Mouse (Mus musculus): ENCODE data around the gene Atf7. TPM values are rescaled to one million over a fixed set of nuclear protein-coding genes. Genes with fewer than 3 reads are reported as not detected.

Gene Atf7
- 10.1 and 12.6 TPM in 2 replicates for total RNA-seq (2014; rRNA removed)
- 27.8 and 41.1 TPM in 2 replicates for polyA plus RNA-seq (2012; rRNA removed)

GRCm38 (mm10) chr15:102624970-102625686 lies at the start of gene Atf7, which contains the start of gene Gm28047:
Gene Atf7, minus strand, starts transcription at chr15:102625464.
Gene Gm28047, minus strand, starts transcription at chr15:102625067.
- DNase-seq (ENCODE audit: extremely low read depth, low read depth, low spot score) = peak; percentile 95
- peak; percentile 46; the same call in 1 of the 2 replicates for TF ChIP-seq POLR2A (IDR thresholded peaks at IDR 0.05; ENCODE audit: extremely low read depth, insufficient read depth, low read length)
- no peak for TF ChIP-seq CTCF (IDR thresholded peaks at IDR 0.05; ENCODE audit: low read depth, low read length)
- Histone ChIP-seq H3K27ac (replicated peaks; ENCODE audit: insufficient read depth, low read depth, low read length) (peak within 1 kb of the TSS; percentile 93), H3K36me3 (ENCODE audit: control insufficient read depth, insufficient read depth, low read length) (0 out of 2 replicates have a peak, but pooled peaks cover 2% of the 10 kb centered on the region), H3K27me3 (ENCODE audit: control insufficient read depth, insufficient read depth, low read length) (no peaks in the 10 kb centered on the region), H3K79me2 (ENCODE audit: control insufficient read depth, insufficient read depth, low read length) (peaks cover 18% of the 10 kb centered on the region; the same call in 1 of the 2 replicates), H3K4me3 (ENCODE audit: insufficient read depth, low read depth, low read length) (peak within 1 kb of the TSS; percentile 85), H3K4me1 (ENCODE audit: control insufficient read depth, insufficient read depth, low read length) (peaks cover 13% of the 10 kb centered on the region), H3K9ac (ENCODE audit: low read depth, low read length) (peak within 1 kb of the TSS; percentile 91)
- WGBS = under 1% methylated on average over 51 of the region's 51 CpGs

- Histone ChIP-seq H3K4me3 (ENCODE audit: insufficient read depth, low read depth, low read length) (no peak overlapping the region), H3K27ac (replicated peaks; ENCODE audit: insufficient read depth, low read depth, low read length) (peak overlapping the region; percentile 47; the same call in 1 of the 2 replicates), H3K4me1 (ENCODE audit: control insufficient read depth, insufficient read depth, low read length) (peaks cover 3% of the 10 kb centered on the region; the same call in 1 of the 2 replicates), H3K9ac (ENCODE audit: low read depth, low read length) (no peak overlapping the region), H3K36me3 (ENCODE audit: control insufficient read depth, insufficient read depth, low read length) (no peaks in the 10 kb centered on the region), H3K27me3 (ENCODE audit: control insufficient read depth, insufficient read depth, low read length) (no peaks in the 10 kb centered on the region), H3K79me2 (ENCODE audit: control insufficient read depth, insufficient read depth, low read length) (peaks cover 9% of the 10 kb centered on the region; the same call in 1 of the 2 replicates)
- TF ChIP-seq POLR2A (IDR thresholded peaks at IDR 0.05; ENCODE audit: extremely low read depth, insufficient read depth, low read length) (0 out of 2 replicates have a peak, but pooled peaks have one; percentile 22), CTCF (IDR thresholded peaks at IDR 0.05; ENCODE audit: low read depth, low read length) (no peak)
- WGBS = 33% methylated on average over 10 of the region's 10 CpGs
- peak; percentile 62 for DNase-seq (ENCODE audit: extremely low read depth, low read depth, low spot score)
Measured at GRCm38 (mm10) chr15:102673548-102673947, 48.3 kb upstream of the Atf7 start.

- H3K27me3 ChIP-seq (ENCODE audit: control insufficient read depth, insufficient read depth, low read length) = no peaks in the 10 kb centered on the region
- peak within 1 kb of the TSS; percentile 57 for H3K4me3 ChIP-seq (ENCODE audit: insufficient read depth, low read depth, low read length)
- peak within 1 kb of the TSS; percentile 77 for H3K27ac ChIP-seq (replicated peaks; ENCODE audit: insufficient read depth, low read depth, low read length)
- DNase-seq (ENCODE audit: extremely low read depth, low read depth, low spot score) = no peak
- peaks cover under 1% of the 10 kb centered on the region; the same call in 1 of the 2 replicates for H3K36me3 ChIP-seq (ENCODE audit: control insufficient read depth, insufficient read depth, low read length)
- no peak for TF ChIP-seq CTCF (IDR thresholded peaks at IDR 0.05; ENCODE audit: low read depth, low read length)
- TF ChIP-seq POLR2A (IDR thresholded peaks at IDR 0.05; ENCODE audit: extremely low read depth, insufficient read depth, low read length) = no peak
- H3K79me2 ChIP-seq (ENCODE audit: control insufficient read depth, insufficient read depth, low read length) = peaks cover 9% of the 10 kb centered on the region; the same call in 1 of the 2 replicates
- 21% methylated on average over 37 of the region's 37 CpGs for WGBS
- peak within 1 kb of the TSS; percentile 74 for H3K9ac ChIP-seq (ENCODE audit: low read depth, low read length)
- peaks cover 3% of the 10 kb centered on the region; the same call in 1 of the 2 replicates for H3K4me1 ChIP-seq (ENCODE audit: control insufficient read depth, insufficient read depth, low read length)
Measured at GRCm38 (mm10) chr15:102672215-102673071, 47.2 kb upstream of the Atf7 start, which contains the start of gene Atp5g2. Gene Atp5g2, minus strand, starts transcription at chr15:102672352.

- H3K9ac ChIP-seq (ENCODE audit: low read depth, low read length) = peak overlapping the region; percentile 74
- peak overlapping the region; percentile 77 for H3K27ac ChIP-seq (replicated peaks; ENCODE audit: insufficient read depth, low read depth, low read length)
- no peaks in the 10 kb centered on the region for H3K27me3 ChIP-seq (ENCODE audit: control insufficient read depth, insufficient read depth, low read length)
- H3K4me3 ChIP-seq (ENCODE audit: insufficient read depth, low read depth, low read length) = peak overlapping the region; percentile 57
- peaks cover 3% of the 10 kb centered on the region; the same call in 1 of the 2 replicates for H3K36me3 ChIP-seq (ENCODE audit: control insufficient read depth, insufficient read depth, low read length)
- TF ChIP-seq POLR2A (IDR thresholded peaks at IDR 0.05; ENCODE audit: extremely low read depth, insufficient read depth, low read length) (peak; percentile 82), CTCF (IDR thresholded peaks at IDR 0.05; ENCODE audit: low read depth, low read length) (no peak)
- peaks cover 9% of the 10 kb centered on the region; the same call in 1 of the 2 replicates for H3K79me2 ChIP-seq (ENCODE audit: control insufficient read depth, insufficient read depth, low read length)
- DNase-seq (ENCODE audit: extremely low read depth, low read depth, low spot score) = peak; percentile 69
- peaks cover 3% of the 10 kb centered on the region; the same call in 1 of the 2 replicates for H3K4me1 ChIP-seq (ENCODE audit: control insufficient read depth, insufficient read depth, low read length)
- 1% methylated on average over 34 of the region's 34 CpGs for WGBS
Measured at GRCm38 (mm10) chr15:102671721-102672214, 46.5 kb upstream of the Atf7 start.

Data from liver, adult 2 months (tissue).